Mouse (Mus musculus) liver, embryonic 12.5 days (tissue): Measurements from ENCODE around the gene Eml2. TPM values are rescaled to one million over a fixed set of nuclear protein-coding genes. Genes with fewer than 3 reads are reported as not detected.

Experiments
- ATAC-seq: fragments of 200-750 bp; cut with Nextera tagmentation; 2 replicates; pipeline ENCODE4 v1.8.0; 2017; ENCODE audit warnings: moderate number of reproducible peaks, mild to moderate bottlenecking, moderate library complexity
- H3K27ac ChIP-seq: fragments of 300-500 bp; sonication (generic); 2 replicates; pipeline ENCODE4 v1.5.1; 2016; ENCODE audit warnings: mild to moderate bottlenecking
- H3K27me3 ChIP-seq: fragments of 300-500 bp; sonication (generic); replicated peaks from 2 replicates; pipeline ENCODE4 v1.6.1; 2016; ENCODE audit warnings: mild to moderate bottlenecking, moderate library complexity
- H3K36me3 ChIP-seq: fragments of 300-500 bp; sonication (generic); 2 replicates; pipeline ENCODE4 v1.6.1; 2016; ENCODE audit warnings: mild to moderate bottlenecking, moderate library complexity
- H3K4me1 ChIP-seq: fragments of 300-500 bp; sonication (generic); 2 replicates; pipeline ENCODE4 v1.6.1; 2016
- H3K4me2 ChIP-seq: fragments of 300-500 bp; sonication (generic); 2 replicates; pipeline ENCODE4 v1.6.1; 2016; ENCODE audit warnings: mild to moderate bottlenecking, moderate library complexity
- H3K4me3 ChIP-seq: fragments of 300-500 bp; sonication (generic); 2 replicates; pipeline ENCODE4 v1.5.1; 2016; ENCODE audit warnings: mild to moderate bottlenecking, moderate library complexity
- H3K9ac ChIP-seq: fragments of 300-500 bp; sonication (generic); 2 replicates; pipeline ENCODE4 v1.6.1; 2016; ENCODE audit warnings: mild to moderate bottlenecking, moderate library complexity
- H3K9me3 ChIP-seq: fragments of 300-500 bp; sonication (generic); replicated peaks from 2 replicates; pipeline ENCODE4 v1.6.1; 2016; ENCODE audit warnings: mild to moderate bottlenecking, moderate library complexity
- WGBS: fragments of 180-500 bp; shearing (Covaris S2); methylation state at CpG from one replicate; pipeline ENCODE4 v1.1.7; 2016; ENCODE audit not compliant: insufficient replicate concordance; 5-methylcytosine and 5-hydroxymethylcytosine counted together
- polyA plus RNA-seq: library from polyadenylated mRNA; unstranded; fragments of >200 nt; fragmentation: Nextera tagmentation; extraction: Ambion mirVana; gene quantifications from 2 replicates; pipeline ENCODE4 v1.2.1, GENCODE M21; 2016

Gene Eml2
- polyA plus RNA-seq = 4.1 and 5.1 TPM in 2 replicates

GRCm38 (mm10) chr7:19175708-19176515 lies at the start of gene Eml2:
Gene Eml2 (plus strand): TSS chr7:19176421.
- peak within 1 kb of the TSS; percentile 13; the same call in 1 of the 2 replicates for H3K4me3 ChIP-seq
- ATAC-seq = no peak

GRCm38 (mm10) chr7:19127744-19128143 lies 48.5 kb upstream of the Eml2 start:
- no peak for ATAC-seq
- Histone ChIP-seq H3K9me3 (no peaks in the 10 kb centered on the region), H3K36me3 (peaks cover 26% of the 10 kb centered on the region), H3K9ac (no peak overlapping the region), H3K27ac (no peak overlapping the region), H3K4me1 (peaks cover 21% of the 10 kb centered on the region), H3K4me2 (no peak overlapping the region), H3K4me3 (no peak overlapping the region), H3K27me3 (no peaks in the 10 kb centered on the region)
- 84% methylated on average over 5 of the region's 5 CpGs for WGBS

More at GRCm38 (mm10) chr7:19175708-19176515, at the start of gene Eml2:
- Histone ChIP-seq H3K36me3 (no peaks in the 10 kb centered on the region), H3K4me1 (peaks cover 63% of the 10 kb centered on the region), H3K27ac (no peak within 1 kb of the TSS), H3K9me3 (no peaks in the 10 kb centered on the region), H3K9ac (no peak within 1 kb of the TSS), H3K27me3 (peaks cover 89% of the 10 kb centered on the region), H3K4me2 (peak within 1 kb of the TSS; percentile 30)
- 3% methylated on average over 30 of the region's 30 CpGs for WGBS

DNA sequence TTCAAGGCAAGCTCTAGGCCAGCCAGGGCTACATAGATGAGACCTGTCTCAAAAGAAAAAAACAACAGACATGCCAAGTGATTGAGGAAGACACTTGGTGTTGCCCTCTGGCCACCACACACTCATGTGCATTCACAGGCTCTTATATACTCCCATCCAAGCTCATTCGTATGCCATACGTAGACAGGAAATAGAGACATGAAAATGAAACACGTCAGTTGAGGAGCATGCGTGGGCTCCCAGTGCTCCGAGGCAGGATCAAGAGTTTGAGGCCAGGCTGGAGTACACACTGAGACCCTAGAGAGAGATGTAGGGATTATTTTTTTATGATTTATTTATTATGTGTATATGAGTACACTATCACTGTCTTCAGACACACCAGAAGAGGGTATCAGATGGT lies 46.8 kb upstream of the Eml2 start:
- no peak overlapping the region for H3K27ac ChIP-seq
- H3K4me1 ChIP-seq = peaks cover 21% of the 10 kb centered on the region
- H3K4me3 ChIP-seq = no peak overlapping the region
- peaks cover 32% of the 10 kb centered on the region for H3K36me3 ChIP-seq
- H3K9ac ChIP-seq = no peak overlapping the region
- 89% methylated on average over 5 of the region's 5 CpGs for WGBS
- ATAC-seq = no peak
- no peaks in the 10 kb centered on the region for H3K27me3 ChIP-seq
- no peaks in the 10 kb centered on the region for H3K9me3 ChIP-seq
- H3K4me2 ChIP-seq = no peak overlapping the region

DNA sequence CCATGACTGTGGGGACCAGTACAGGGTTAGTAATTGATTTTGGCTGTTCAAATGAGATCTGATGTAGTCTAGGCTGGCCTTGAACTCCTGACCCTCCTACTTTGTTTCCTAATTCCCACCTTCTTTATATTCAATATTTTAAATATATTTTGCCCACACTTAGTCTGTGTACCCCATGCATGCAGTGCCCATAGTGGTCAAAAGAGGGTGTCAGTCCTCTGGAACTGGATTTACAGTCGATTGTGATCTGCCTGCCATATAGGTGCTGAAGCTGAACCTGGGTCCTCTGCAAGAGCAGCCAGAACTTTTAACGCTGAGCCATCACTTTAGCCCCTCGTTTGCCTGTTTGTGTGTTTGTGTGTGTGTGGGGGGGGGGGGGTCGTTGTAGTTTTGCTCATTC lies 45.6 kb upstream of the Eml2 start:
- H3K27me3 ChIP-seq = no peaks in the 10 kb centered on the region
- whole genome bisulfite sequencing = 30% methylated on average over 4 of the region's 4 CpGs
- H3K9ac ChIP-seq = peak overlapping the region; percentile 33; the same call in 1 of the 2 replicates
- no peaks in the 10 kb centered on the region for H3K9me3 ChIP-seq
- H3K4me2 ChIP-seq = peak overlapping the region; percentile 73
- peak overlapping the region; percentile 42 for H3K27ac ChIP-seq
- peaks cover 44% of the 10 kb centered on the region for H3K36me3 ChIP-seq
- peaks cover 21% of the 10 kb centered on the region for H3K4me1 ChIP-seq
- no peak overlapping the region for H3K4me3 ChIP-seq
- ATAC-seq = no peak

DNA sequence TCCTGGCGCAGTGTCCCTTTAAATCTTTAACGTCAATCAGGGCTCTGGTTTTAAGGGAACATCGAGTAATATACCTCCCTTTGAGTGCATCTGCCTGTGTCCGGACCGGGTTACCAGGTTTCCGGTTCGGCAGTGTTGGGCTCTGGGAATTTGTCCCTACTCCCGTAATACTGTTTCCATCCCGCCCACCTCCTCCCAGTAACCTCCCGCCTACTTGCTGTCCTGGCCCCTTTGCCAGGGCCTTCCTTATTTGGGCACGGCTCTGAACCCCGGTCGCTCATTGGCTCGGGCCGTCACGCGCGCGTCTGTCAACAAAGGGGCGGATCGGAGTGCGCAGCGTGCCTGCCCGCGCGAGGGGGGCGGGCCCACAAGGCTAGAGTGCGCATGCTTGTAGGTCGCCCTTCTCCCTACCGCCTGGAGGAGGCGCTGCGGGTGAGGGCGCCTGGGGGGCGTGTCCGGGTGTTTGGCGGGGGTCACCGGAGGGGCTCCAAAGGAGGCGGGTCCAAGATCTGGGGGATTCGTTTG lies 44.8 kb upstream of the Eml2 start:
- WGBS = under 1% methylated on average over 39 of the region's 39 CpGs
- Histone ChIP-seq H3K4me3 (peak overlapping the region; percentile 47), H3K27ac (peak overlapping the region; percentile 55), H3K9me3 (no peaks in the 10 kb centered on the region), H3K27me3 (no peaks in the 10 kb centered on the region), H3K4me2 (peak overlapping the region; percentile 73), H3K4me1 (peaks cover 21% of the 10 kb centered on the region), H3K9ac (peak overlapping the region; percentile 33; the same call in 1 of the 2 replicates), H3K36me3 (peaks cover 46% of the 10 kb centered on the region)
- ATAC-seq = peak; percentile 97

GRCm38 (mm10) chr7:19136168-19136567 lies 40.1 kb upstream of the Eml2 start:
- peaks cover 71% of the 10 kb centered on the region for H3K36me3 ChIP-seq

GRCm38 (mm10) chr7:19136673-19137334 lies 39.4 kb upstream of the Eml2 start:
- no peaks in the 10 kb centered on the region for H3K27me3 ChIP-seq
- no peak overlapping the region for H3K9ac ChIP-seq
- ATAC-seq = peak; percentile 36; the same call in 1 of the 2 replicates
- H3K4me1 ChIP-seq = peaks cover 3% of the 10 kb centered on the region
- no peak overlapping the region for H3K4me3 ChIP-seq
- H3K27ac ChIP-seq = no peak overlapping the region
- 89% methylated on average over 38 of the region's 38 CpGs for WGBS
- H3K9me3 ChIP-seq = no peaks in the 10 kb centered on the region
- H3K4me2 ChIP-seq = no peak overlapping the region
- peaks cover 71% of the 10 kb centered on the region for H3K36me3 ChIP-seq

More at GRCm38 (mm10) chr7:19136168-19136567, 40.1 kb upstream of the Eml2 start:
- no peak overlapping the region for H3K4me3 ChIP-seq
- no peak for ATAC-seq
- peaks cover 8% of the 10 kb centered on the region for H3K4me1 ChIP-seq
- no peaks in the 10 kb centered on the region for H3K9me3 ChIP-seq
- H3K4me2 ChIP-seq = no peak overlapping the region
- H3K9ac ChIP-seq = no peak overlapping the region
- no peak overlapping the region for H3K27ac ChIP-seq
- WGBS = 86% methylated on average over 13 of the region's 13 CpGs
- H3K27me3 ChIP-seq = no peaks in the 10 kb centered on the region

DNA sequence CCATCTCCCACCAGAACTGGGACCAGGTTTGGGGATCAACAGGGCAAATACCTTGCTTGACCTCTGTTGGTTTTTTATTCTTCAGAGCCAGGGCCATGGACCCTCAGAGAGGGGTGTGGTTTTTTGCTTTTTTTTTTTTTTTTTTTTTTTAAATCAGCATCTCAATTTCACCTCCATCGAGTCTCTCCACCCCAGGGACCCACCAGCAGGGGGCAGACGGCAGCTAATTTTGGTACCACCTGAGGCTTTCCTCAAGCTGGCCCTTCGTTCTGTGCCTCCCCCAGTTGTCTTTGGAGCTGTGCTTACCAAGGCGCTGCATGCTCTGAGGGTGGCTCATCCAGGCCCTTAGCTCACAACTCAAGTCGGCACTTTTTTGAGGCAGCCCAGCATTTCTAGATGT lies 38.8 kb upstream of the Eml2 start:
- Histone ChIP-seq H3K9me3 (no peaks in the 10 kb centered on the region), H3K27me3 (no peaks in the 10 kb centered on the region), H3K4me2 (no peak overlapping the region), H3K4me3 (no peak overlapping the region), H3K27ac (no peak overlapping the region), H3K9ac (no peak overlapping the region), H3K36me3 (peaks cover 71% of the 10 kb centered on the region), H3K4me1 (no peaks in the 10 kb centered on the region)
- no peak for ATAC-seq
- 53% methylated on average over 5 of the region's 5 CpGs for WGBS

GRCm38 (mm10) chr7:19146793-19147192 lies 29.4 kb upstream of the Eml2 start:
- no peak overlapping the region for H3K9ac ChIP-seq
- H3K27ac ChIP-seq = no peak overlapping the region
- ATAC-seq = no peak
- H3K4me2 ChIP-seq = no peak overlapping the region
- no peaks in the 10 kb centered on the region for H3K9me3 ChIP-seq
- peaks cover 12% of the 10 kb centered on the region; the same call in 1 of the 2 replicates for H3K27me3 ChIP-seq
- peaks cover 29% of the 10 kb centered on the region for H3K4me1 ChIP-seq
- WGBS = 71% methylated on average over 10 of the region's 10 CpGs
- no peak overlapping the region for H3K4me3 ChIP-seq
- H3K36me3 ChIP-seq = peaks cover 14% of the 10 kb centered on the region

GRCm38 (mm10) chr7:19147497-19148045 lies 28.6 kb upstream of the Eml2 start:
- peaks cover 12% of the 10 kb centered on the region; the same call in 1 of the 2 replicates for H3K27me3 ChIP-seq
- H3K36me3 ChIP-seq = peaks cover 22% of the 10 kb centered on the region
- ATAC-seq = no peak
- H3K9me3 ChIP-seq = no peaks in the 10 kb centered on the region
- 0 out of 2 replicates have a peak overlapping the region, but pooled peaks have one; percentile 77 for H3K4me3 ChIP-seq
- H3K4me1 ChIP-seq = peaks cover 29% of the 10 kb centered on the region
- peak overlapping the region; percentile 74; the same call in 1 of the 2 replicates for H3K9ac ChIP-seq
- no peak overlapping the region for H3K27ac ChIP-seq
- peak overlapping the region; percentile 91 for H3K4me2 ChIP-seq
- 37% methylated on average over 6 of the region's 6 CpGs for WGBS

- Histone ChIP-seq H3K27me3 (peaks cover 12% of the 10 kb centered on the region; the same call in 1 of the 2 replicates), H3K4me3 (peak overlapping the region; percentile 77), H3K4me2 (peak overlapping the region; percentile 91), H3K9ac (peak overlapping the region; percentile 74), H3K4me1 (peaks cover 29% of the 10 kb centered on the region), H3K36me3 (peaks cover 29% of the 10 kb centered on the region), H3K27ac (peak overlapping the region; percentile 84), H3K9me3 (no peaks in the 10 kb centered on the region)
- 11% methylated on average over 20 of the region's 20 CpGs for WGBS
- ATAC-seq = no peak
Observed at GRCm38 (mm10) chr7:19148180-19148874, 27.9 kb upstream of the Eml2 start.
